Comparison of ENCODE assay signal across 16 mouse cellular contexts in the genomic region with DNA sequence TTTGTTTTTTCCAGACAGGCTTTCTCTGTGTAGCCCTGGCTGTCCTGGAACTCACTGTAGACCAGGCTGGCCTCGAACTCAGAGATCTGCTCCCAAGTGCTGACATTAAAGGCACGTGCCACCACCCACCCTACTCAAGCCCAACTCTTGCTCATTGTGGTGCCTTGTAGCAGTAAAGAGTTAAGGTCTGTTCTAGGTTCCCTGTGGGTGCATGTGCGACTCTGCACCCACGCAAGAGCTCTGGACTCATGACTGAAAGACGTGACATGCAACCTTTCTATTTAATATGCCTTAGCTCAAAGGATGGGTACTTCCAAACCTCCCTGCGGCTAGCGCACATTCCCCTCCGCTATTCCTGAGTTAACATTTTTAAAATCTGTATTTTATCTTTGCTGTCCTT.
"Had no signal": no experiment of that assay in that cellular context is flagged by ENCODE, and none has a peak within 500 bp of the region (broad histone marks: within the 10 kb centered on the region; RNA-seq: fewer than 3 reads in every experiment).

No protein-coding gene starts in this region.

- H3K27ac ChIP-seq: neural tube, embryonic 13.5 days; neural tube, embryonic 15.5 days; stomach, embryonic 15.5 days; stomach, postnatal 0 days had no signal

- H3K4me1 ChIP-seq: neural tube, embryonic 13.5 days; neural tube, embryonic 15.5 days; stomach, embryonic 15.5 days had no signal

- H3K27me3 ChIP-seq: neural tube, embryonic 13.5 days; neural tube, embryonic 15.5 days; stomach, embryonic 15.5 days had no signal

- H3K9me3 ChIP-seq: neural tube, embryonic 13.5 days; neural tube, embryonic 15.5 days; stomach, embryonic 15.5 days had no signal

- H3K36me3 ChIP-seq: neural tube, embryonic 13.5 days; neural tube, embryonic 15.5 days; stomach, embryonic 15.5 days had no signal

- DNase-seq: retina, postnatal 1 day; right cerebral cortex, adult 18-20 months; right cerebral cortex, postnatal 14 days; right cerebral cortex, postnatal 25 days; right cerebral cortex, postnatal 4 days; spleen, adult 18-20 months; thymus, adult 18-20 months; thymus, adult 2 months; thymus, postnatal 14 days; thymus, postnatal 25 days; thymus, postnatal 36 days; thymus, postnatal 4 days had no signal

- H3K4me3 ChIP-seq: neural tube, embryonic 13.5 days; neural tube, embryonic 15.5 days; stomach, embryonic 15.5 days had no signal

- H3K9ac ChIP-seq: neural tube, embryonic 13.5 days; neural tube, embryonic 15.5 days; stomach, embryonic 15.5 days had no signal

- H3K4me2 ChIP-seq: neural tube, embryonic 13.5 days; neural tube, embryonic 15.5 days; stomach, embryonic 15.5 days had no signal
